Mouse (Mus musculus): Measurements from ENCODE around the gene Olfr206. TPM values are rescaled to one million over a fixed set of nuclear protein-coding genes. Genes with fewer than 3 reads are reported as not detected.
"Not testable (repeated sequence)": the region's sequence is repeated elsewhere in the genome, so short reads cannot be mapped to it uniquely, and the experiment has no call there.

The Olfr206 gene
- not detected in 3 replicates for total RNA-seq (2017)

GRCm38 (mm10) chr16:59349146-59349545, at the start of gene Olfr206:
Gene Olfr206 (minus strand): TSS chr16:59349246.
- ATAC-seq (replicated peaks; ENCODE audit: insufficient number of reproducible peaks, low FRiP score, low TSS enrichment, poor library complexity, severe bottlenecking): no peak

DNA sequence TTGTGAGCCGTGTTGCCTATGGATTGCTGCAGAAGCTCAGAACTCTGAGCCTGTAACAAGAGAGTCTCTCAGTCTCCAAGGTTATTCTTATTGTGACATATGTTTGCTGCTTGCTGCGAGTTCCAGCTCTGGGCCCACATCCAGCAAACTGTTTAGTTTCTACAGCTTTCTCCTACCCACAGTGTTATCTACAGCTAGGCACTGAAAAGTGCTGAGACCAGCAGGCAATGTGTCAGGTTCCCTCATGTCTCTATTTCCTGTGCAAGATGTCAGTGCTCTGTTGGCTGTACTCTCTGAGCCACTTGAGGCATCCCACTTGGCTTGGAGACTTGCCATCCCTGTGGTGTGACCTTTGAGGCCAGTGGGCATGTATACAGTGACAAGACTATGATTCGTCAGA, 44.3 kb upstream of the Olfr206 start:
- ATAC-seq (replicated peaks; ENCODE audit: insufficient number of reproducible peaks, low FRiP score, low TSS enrichment, poor library complexity, severe bottlenecking): no peak

- no peak for ATAC-seq (replicated peaks; ENCODE audit: insufficient number of reproducible peaks, low FRiP score, low TSS enrichment, poor library complexity, severe bottlenecking)
Observed at GRCm38 (mm10) chr16:59363893-59364292, 14.8 kb upstream of the Olfr206 start, which contains the start of gene Olfr209. Gene Olfr209 (minus strand): TSS chr16:59363993.

DNA sequence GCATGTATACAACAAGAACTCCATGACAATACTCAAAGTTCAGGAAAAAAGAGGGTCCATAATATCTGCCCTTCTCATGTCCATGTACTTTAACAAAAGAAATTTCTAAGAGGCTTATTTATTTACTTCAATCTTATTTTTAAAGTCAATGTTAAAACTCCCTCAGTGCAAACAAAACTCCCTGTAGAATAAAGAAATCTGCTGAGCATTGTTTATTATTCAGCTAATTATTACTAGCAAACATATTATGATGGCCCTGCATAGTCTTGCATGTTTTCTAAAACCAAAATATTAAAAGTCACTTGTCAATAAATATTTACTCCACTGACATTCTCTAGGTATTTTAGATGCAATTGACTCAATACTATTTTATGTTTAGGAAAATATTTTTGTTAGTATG, 18.0 kb downstream of the Olfr206 start, which contains the start of gene Olfr205:
TSS of gene Olfr205 (minus strand) at position 101 of the 400 bp plus-strand sequence.
- no peak for ATAC-seq (replicated peaks; ENCODE audit: insufficient number of reproducible peaks, low FRiP score, low TSS enrichment, poor library complexity, severe bottlenecking)

DNA sequence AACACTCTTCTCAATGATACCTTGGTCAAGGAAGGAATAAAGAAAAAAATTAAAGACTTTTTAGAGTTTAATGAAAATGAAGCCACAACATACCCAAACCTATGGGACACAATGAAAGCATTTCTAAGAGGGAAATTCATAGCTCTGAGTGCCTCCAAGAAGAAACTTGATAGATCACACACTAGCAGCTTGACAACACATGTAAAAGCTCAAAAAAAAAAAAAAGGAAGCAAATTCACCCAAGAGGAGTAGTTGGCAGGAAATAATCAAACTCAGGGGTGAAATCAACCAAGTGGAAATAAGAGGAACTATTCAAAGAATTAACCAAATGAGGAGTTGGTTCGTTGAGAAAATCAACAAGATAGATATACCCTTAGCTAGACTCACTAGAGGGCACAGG, 25.8 kb downstream of the Olfr206 start:
- not testable (repeated sequence) for ATAC-seq (replicated peaks; ENCODE audit: insufficient number of reproducible peaks, low FRiP score, low TSS enrichment, poor library complexity, severe bottlenecking)

DNA sequence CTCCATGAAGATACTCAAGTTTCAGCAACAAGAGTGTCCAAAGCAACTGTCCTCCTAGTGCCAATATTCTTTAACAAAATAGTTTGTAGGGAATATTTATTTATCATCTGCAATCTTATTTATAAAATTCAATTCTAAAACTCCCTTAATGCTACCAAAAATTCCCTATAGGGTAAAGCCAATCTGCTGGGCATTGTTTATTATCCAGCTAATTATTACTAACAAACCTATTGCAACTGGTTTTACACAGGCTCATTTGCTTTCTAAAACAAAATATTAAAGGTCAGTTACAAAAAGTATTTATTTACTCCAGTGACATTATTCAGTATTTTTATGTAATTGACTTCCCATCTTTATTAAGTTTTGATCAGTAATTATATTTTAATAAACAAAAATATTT, 30.9 kb downstream of the Olfr206 start, which contains the start of gene Olfr204:
TSS of gene Olfr204 (minus strand) at position 101 of the 400 bp plus-strand sequence.
- no peak for ATAC-seq (replicated peaks; ENCODE audit: insufficient number of reproducible peaks, low FRiP score, low TSS enrichment, poor library complexity, severe bottlenecking)

DNA sequence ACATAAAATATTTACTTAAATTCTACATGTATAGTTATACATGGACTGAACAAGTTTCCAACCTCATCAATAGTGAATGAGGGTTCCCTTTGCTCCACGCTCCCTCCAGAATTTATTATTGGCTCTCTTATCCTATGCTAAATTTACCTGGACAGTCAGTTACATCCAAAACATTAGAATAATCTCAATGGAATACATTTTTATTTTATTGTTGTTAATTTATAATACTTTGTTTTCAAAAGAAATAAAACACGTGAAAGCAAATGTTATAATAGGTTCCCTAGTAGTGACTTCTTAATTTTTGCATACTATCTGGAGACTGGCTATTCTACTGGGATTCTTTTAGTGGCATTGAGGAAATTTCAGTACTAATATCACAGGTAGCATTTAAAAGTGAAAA, 50.5 kb downstream of the Olfr206 start, which contains the start of gene Olfr203:
TSS of gene Olfr203 (plus strand) at position 301 of the 400 bp plus-strand sequence.
- no peak for ATAC-seq (replicated peaks; ENCODE audit: insufficient number of reproducible peaks, low FRiP score, low TSS enrichment, poor library complexity, severe bottlenecking)

Other genes with a start within 250 kb of the Olfr206 start
- gene Olfr193, start 237.4 kb downstream of the Olfr206 start, total RNA-seq (2017): not detected in 3 replicates
- not detected in 3 replicates for gene Olfr194, start 228.2 kb downstream of the Olfr206 start, total RNA-seq (2017)
- gene Olfr195, start 202.2 kb downstream of the Olfr206 start, total RNA-seq (2017): not detected in 3 replicates
- not detected in 3 replicates for gene Olfr196, start 178.8 kb downstream of the Olfr206 start, total RNA-seq (2017)
- gene Olfr198, start 145.7 kb downstream of the Olfr206 start, total RNA-seq (2017): not detected in 3 replicates
- not detected in 3 replicates for gene Olfr199, start 129.5 kb downstream of the Olfr206 start, total RNA-seq (2017)
- not detected in 3 replicates for gene Olfr201, start 76.6 kb downstream of the Olfr206 start, total RNA-seq (2017)
- not detected in 3 replicates for gene Olfr202, start 62.5 kb downstream of the Olfr206 start, total RNA-seq (2017)
- gene Olfr203, start 50.4 kb downstream of the Olfr206 start, total RNA-seq (2017): not detected in 3 replicates
- gene Olfr204, start 31.0 kb downstream of the Olfr206 start, total RNA-seq (2017): not detected in 3 replicates
- gene Olfr205, start 18.1 kb downstream of the Olfr206 start, total RNA-seq (2017): not detected in 3 replicates
- gene Olfr209, start 14.7 kb upstream of the Olfr206 start, total RNA-seq (2017): not detected in 3 replicates
- not detected in 3 replicates for gene Gabrr3, start 58.1 kb upstream of the Olfr206 start, total RNA-seq (2017)
- gene Riox2, start 122.5 kb upstream of the Olfr206 start, total RNA-seq (2017): 46.0 to 76.4 TPM (median 67.2 TPM) in 3 replicates

Measured in monocyte, adult 5-6 weeks (primary cell).